Mouse (Mus musculus) brain, embryonic 14.5 days (tissue): ENCODE measurements around the gene Gipc2.

Experiments
- CTCF ChIP-seq: fragments of 200-500 bp; IDR thresholded peaks from 2 replicates; pipeline ENCODE4 v1.5.1; 2012; ENCODE audit warnings: inconsistent platforms, mild to moderate bottlenecking, moderate library complexity, borderline replicate concordance; ENCODE audit not compliant: insufficient read depth, insufficient read length; ENCODE audit errors: extremely low read depth
- POLR2A ChIP-seq: fragments of 200-500 bp; IDR thresholded peaks from 2 replicates; pipeline ENCODE4 v1.6.1; 2012; ENCODE audit warnings: mild to moderate bottlenecking, inconsistent platforms, borderline replicate concordance; ENCODE audit not compliant: poor library complexity, insufficient read depth, insufficient read length, severe bottlenecking; ENCODE audit errors: extremely low read depth

- TF ChIP-seq POLR2A (no peak), CTCF (no peak)
Observed at GRCm38 (mm10) chr3:152106225-152107148, 59.5 kb downstream of the Gipc2 start.
